Mouse (Mus musculus): ENCODE data around the gene Cirbp.

- TF ChIP-seq EP300 (IDR thresholded peaks at IDR 0.05; ENCODE audit: low read depth) (peak; percentile 10; the same call in 1 of the 2 replicates), CTCF (IDR thresholded peaks at IDR 0.05; ENCODE audit: low read depth) (peak; percentile 72)
Measured at GRCm38 (mm10) chr10:80147719-80148601, 17.8 kb upstream of the Cirbp start, which contains the start of gene Midn.
